Mouse (Mus musculus): ENCODE measurements at regions not wholly inside any gene's neighbourhood (a gene's known extent, or its start where the extent isn't known, plus 50 kb on each side); places are given as distances from the start of the nearest gene placed in this dataset.
A peak's percentile ranks its signal among the peaks of the same experiment; 100 is the strongest.

DNA sequence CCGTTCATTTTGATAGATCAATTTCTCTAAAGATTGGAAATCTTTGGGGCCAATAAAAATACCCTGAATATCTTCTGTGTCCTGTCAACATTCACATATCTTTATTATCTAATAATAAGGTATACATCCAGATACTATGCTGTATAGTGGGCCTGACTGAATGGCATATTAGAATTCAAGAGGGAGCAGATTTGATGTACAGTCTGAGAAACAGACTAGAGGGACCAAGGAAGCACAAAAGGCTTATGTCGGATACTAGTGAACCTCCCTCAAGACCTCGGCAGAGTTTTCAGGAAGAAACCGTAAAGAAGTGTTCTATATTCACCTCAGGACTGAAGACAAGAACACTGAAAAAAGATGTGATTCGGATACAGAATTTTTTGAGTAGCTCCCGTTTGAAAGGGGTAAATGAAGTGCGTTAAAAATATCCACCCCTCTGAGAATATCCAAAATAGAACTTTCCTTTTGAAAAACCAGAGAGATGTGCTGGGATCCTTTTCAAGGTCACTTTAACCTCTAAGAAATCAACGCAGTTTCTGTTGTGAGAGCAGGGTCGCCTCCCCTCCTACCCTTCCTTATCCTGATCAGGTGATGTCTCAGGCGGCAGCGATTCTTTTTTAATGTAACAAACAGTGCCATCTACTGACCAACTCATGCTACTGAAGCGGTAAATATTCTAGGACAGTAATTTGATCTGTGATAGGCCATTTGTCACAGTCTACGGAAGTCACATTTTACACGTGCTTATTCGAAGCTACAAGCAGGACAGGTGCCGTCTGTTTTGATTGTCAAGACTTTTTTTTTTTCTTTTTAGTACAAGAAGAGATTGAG, 485.1 kb upstream of the Hsf2 start:
- Histone ChIP-seq H3K4me1 (ENCODE audit: control insufficient read depth in 1 of 2, insufficient read depth in 2 of 2, low read length in 2 of 2) (no peaks in the 10 kb centered on the region), H3K79me2 (ENCODE audit: control insufficient read depth, insufficient read depth, low read length, poor library complexity) (no peaks in the 10 kb centered on the region), H3K9ac (ENCODE audit: control insufficient read depth, low read depth, low read length, poor library complexity, severe bottlenecking) (no peak overlapping the region), H3K4me3 (ENCODE audit: control insufficient read depth in 1 of 2, insufficient read depth in 1 of 2, low read depth in 2 of 2, low read length in 2 of 2) (no peak overlapping the region), H3K27me3 (ENCODE audit: control insufficient read depth in 1 of 2, insufficient read depth in 2 of 2, low read length in 2 of 2) (no peaks in the 10 kb centered on the region), H3K36me3 (ENCODE audit: control insufficient read depth in 1 of 2, insufficient read depth in 2 of 2, low read length in 2 of 2) (no peaks in the 10 kb centered on the region), H3K9me3 (replicated peaks; ENCODE audit: insufficient read depth, low read length) (no peaks in the 10 kb centered on the region), H3K27ac (ENCODE audit: control insufficient read depth, low read depth, low read length) (no peak overlapping the region)
- TF ChIP-seq NRF1 (IDR thresholded peaks at IDR 0.05; ENCODE audit: insufficient read depth, low read depth, low read length, poor library complexity, severe bottlenecking), result no peak
- TF ChIP-seq ELF1 (IDR thresholded peaks at IDR 0.05; ENCODE audit: low read depth, low read length), result no peak
- no peak for TF ChIP-seq POLR2AphosphoS2 (IDR thresholded peaks at IDR 0.05; ENCODE audit: low read length)
- TF ChIP-seq CTCF (IDR thresholded peaks at IDR 0.05 in 2 of 3, conservative IDR thresholded peaks at IDR 0.05 in 1 of 3; ENCODE audit: control insufficient read depth in 1 of 3, insufficient read depth in 1 of 3, low read depth in 2 of 3, low read length in 3 of 3, poor library complexity in 1 of 3, severe bottlenecking in 1 of 3), result peak in 2 of 3 experiments; percentile 8 to 37; a peak in 2 of 6 replicates
- no peak for TF ChIP-seq CHD1 (IDR thresholded peaks at IDR 0.05; ENCODE audit: low read depth, low read length)
- TF ChIP-seq RAD21 (IDR thresholded peaks at IDR 0.05; ENCODE audit: low read depth, low read length), result peak; percentile 39
- no peak for TF ChIP-seq ZNF384 (IDR thresholded peaks at IDR 0.05; ENCODE audit: low read depth, low read length)
- TF ChIP-seq SMC3 (IDR thresholded peaks at IDR 0.05; ENCODE audit: low read depth, low read length), result 0 out of 2 replicates have a peak, but pooled peaks have one; percentile 24
- peak; percentile 13 for DNase-seq (ENCODE audit: low read depth, low spot score)

DNA sequence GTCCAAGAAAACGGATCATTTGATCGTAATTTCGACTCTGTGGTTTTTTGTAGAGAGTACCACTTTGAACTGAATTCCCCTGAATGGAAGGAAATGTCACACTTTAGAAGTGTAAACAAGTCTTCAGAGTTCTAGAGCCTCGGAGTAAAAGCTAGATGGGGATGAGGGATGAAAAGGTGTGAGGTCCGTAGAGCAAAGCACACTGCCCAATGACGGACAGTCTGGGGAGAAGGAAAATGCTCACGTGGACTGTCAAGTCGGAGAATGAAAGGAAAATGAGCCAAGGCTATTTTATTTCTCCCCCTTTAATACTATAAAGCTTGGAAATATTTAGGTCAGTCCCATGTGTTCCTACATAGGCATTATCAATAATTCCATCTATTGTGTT, 484.5 kb upstream of the Hsf2 start:
- no peaks in the 10 kb centered on the region for H3K9me3 ChIP-seq (replicated peaks; ENCODE audit: insufficient read depth, low read length)

DNA sequence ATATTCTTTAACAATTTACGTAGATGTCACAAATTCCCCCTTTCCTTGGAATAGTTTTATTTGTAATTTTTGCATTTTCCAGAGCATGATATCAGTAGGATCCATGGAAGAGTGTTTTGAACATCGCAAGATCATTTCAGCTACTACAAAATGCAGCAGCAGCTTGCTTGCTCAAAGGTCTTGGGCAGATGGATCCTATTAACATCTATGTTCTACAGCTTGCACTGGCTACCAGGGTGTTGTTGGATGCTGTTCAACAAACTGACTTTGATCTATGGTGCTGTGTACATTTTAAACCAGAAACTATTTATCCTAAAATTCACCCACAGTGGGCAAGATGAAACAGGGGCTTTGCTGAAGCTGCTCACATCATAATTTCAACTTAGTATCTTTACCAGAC, 448.5 kb upstream of the Hsf2 start:
- Histone ChIP-seq H3K4me3 (ENCODE audit: control insufficient read depth in 1 of 2, insufficient read depth in 1 of 2, low read depth in 2 of 2, low read length in 2 of 2) (no peak overlapping the region), H3K79me2 (ENCODE audit: control insufficient read depth, insufficient read depth, low read length, poor library complexity) (no peaks in the 10 kb centered on the region), H3K9ac (ENCODE audit: control insufficient read depth, low read depth, low read length, poor library complexity, severe bottlenecking) (no peak overlapping the region), H3K27me3 (ENCODE audit: control insufficient read depth in 1 of 2, insufficient read depth in 2 of 2, low read length in 2 of 2) (no peaks in the 10 kb centered on the region), H3K9me3 (replicated peaks; ENCODE audit: insufficient read depth, low read length) (no peaks in the 10 kb centered on the region), H3K4me1 (ENCODE audit: control insufficient read depth in 1 of 2, insufficient read depth in 2 of 2, low read length in 2 of 2) (no peaks in the 10 kb centered on the region), H3K27ac (ENCODE audit: control insufficient read depth, low read depth, low read length) (no peak overlapping the region), H3K36me3 (ENCODE audit: control insufficient read depth in 1 of 2, insufficient read depth in 2 of 2, low read length in 2 of 2) (no peaks in the 10 kb centered on the region)
- no peak for TF ChIP-seq POLR2AphosphoS5 (IDR thresholded peaks at IDR 0.05; ENCODE audit: borderline replicate concordance, low read depth, low read length)
- TF ChIP-seq ELF1 (IDR thresholded peaks at IDR 0.05; ENCODE audit: low read depth, low read length), result no peak
- no peak for TF ChIP-seq USF1 (IDR thresholded peaks at IDR 0.05; ENCODE audit: low read depth, low read length)
- no peak for DNase-seq (ENCODE audit: low read depth, low spot score)

More for the DNA sequence above, 484.5 kb upstream of the Hsf2 start:
- Histone ChIP-seq H3K36me3 (ENCODE audit: control insufficient read depth in 1 of 2, insufficient read depth in 2 of 2, low read length in 2 of 2) (no peaks in the 10 kb centered on the region), H3K9ac (ENCODE audit: control insufficient read depth, low read depth, low read length, poor library complexity, severe bottlenecking) (no peak overlapping the region), H3K79me2 (ENCODE audit: control insufficient read depth, insufficient read depth, low read length, poor library complexity) (no peaks in the 10 kb centered on the region), H3K4me3 (ENCODE audit: control insufficient read depth in 1 of 2, insufficient read depth in 1 of 2, low read depth in 2 of 2, low read length in 2 of 2) (no peak overlapping the region), H3K4me1 (ENCODE audit: control insufficient read depth in 1 of 2, insufficient read depth in 2 of 2, low read length in 2 of 2) (no peaks in the 10 kb centered on the region), H3K27ac (ENCODE audit: control insufficient read depth, low read depth, low read length) (no peak overlapping the region), H3K27me3 (ENCODE audit: control insufficient read depth in 1 of 2, insufficient read depth in 2 of 2, low read length in 2 of 2) (no peaks in the 10 kb centered on the region)
- no peak for DNase-seq (ENCODE audit: low read depth, low spot score)
- 0 out of 6 replicates have a peak, but pooled peaks of 1 of the 3 experiments have one; percentile 1 for TF ChIP-seq CTCF (IDR thresholded peaks at IDR 0.05 in 2 of 3, conservative IDR thresholded peaks at IDR 0.05 in 1 of 3; ENCODE audit: control insufficient read depth in 1 of 3, insufficient read depth in 1 of 3, low read depth in 2 of 3, low read length in 3 of 3, poor library complexity in 1 of 3, severe bottlenecking in 1 of 3)
- TF ChIP-seq CHD1 (IDR thresholded peaks at IDR 0.05; ENCODE audit: low read depth, low read length), result no peak
- TF ChIP-seq EP300 (IDR thresholded peaks at IDR 0.05; ENCODE audit: low read depth in 1 of 2, low read length in 2 of 2), result no peak
